In genomic region chr9:66240991-66241390, GRCm38 (mm10) we compare ENCODE assay signal across 8 mouse cellular contexts.
A peak's percentile ranks its signal among the peaks of the same experiment; 100 is the strongest.
DNase-seq lines count a peak whose midpoint lies in the region; ATAC-seq and TF ChIP-seq lines count a peak whose summit lies in the region.

No protein-coding gene starts in this region.

- H3K36me3 ChIP-seq in liver, embryonic 12.5 days, result no peaks in the 10 kb centered on the region
- no peaks in the 10 kb centered on the region for H3K36me3 ChIP-seq in neural tube, embryonic 11.5 days (ENCODE audit: control insufficient read depth, insufficient read depth, low read length)

- H3K4me2 ChIP-seq in liver, embryonic 12.5 days, result no peak overlapping the region
- no peak overlapping the region for H3K4me2 ChIP-seq in neural tube, embryonic 11.5 days (ENCODE audit: low read depth)

- H3K27ac ChIP-seq in liver, embryonic 12.5 days, result no peak overlapping the region
- H3K27ac ChIP-seq in cerebellum, adult 2 months (ENCODE audit: insufficient read depth, low read length), result no peak overlapping the region
- no peak overlapping the region for H3K27ac ChIP-seq in neural tube, embryonic 11.5 days (ENCODE audit: low read depth, low read length)

- TF ChIP-seq POLR2A in cerebellum, adult 2 months (IDR thresholded peaks at IDR 0.05; ENCODE audit: borderline replicate concordance, insufficient read depth, low read length), result no peak

- peak; percentile 55; the same call in 1 of the 2 replicates for TF ChIP-seq CTCF in cerebellum, adult 2 months (IDR thresholded peaks at IDR 0.05; ENCODE audit: borderline replicate concordance, insufficient read depth, low read depth, low read length)

- H3K4me1 ChIP-seq in liver, embryonic 12.5 days, result peaks cover 29% of the 10 kb centered on the region
- peaks cover 7% of the 10 kb centered on the region for H3K4me1 ChIP-seq in cerebellum, adult 2 months (ENCODE audit: control insufficient read depth, insufficient read depth, low read length)
- H3K4me1 ChIP-seq in neural tube, embryonic 11.5 days (ENCODE audit: control insufficient read depth, insufficient read depth, low read length), result no peaks in the 10 kb centered on the region

- no peak for DNase-seq in cerebellum, adult 9-11 months
- DNase-seq in liver, result peak; percentile 55
- peak; percentile 29 to 32 for DNase-seq in cerebellum, adult 2 months
- DNase-seq in hindlimb bud, embryonic 11.5 days (ENCODE audit: extremely low spot score, low read depth, low spot score), result peak; percentile 6
- DNase-seq in neural tube, embryonic 11.5 days (ENCODE audit: low spot score), result peak; percentile 37
- no peak for DNase-seq in right cerebral cortex, postnatal 14 days

- 46% methylated on average over 3 of the region's 3 CpGs for WGBS in liver, embryonic 12.5 days (ENCODE audit: insufficient replicate concordance)
- WGBS in cerebellum, adult 2 months, result 39% methylated on average over 3 of the region's 3 CpGs
- 62% methylated on average over 3 of the region's 3 CpGs for WGBS in neural tube, embryonic 11.5 days

- no peaks in the 10 kb centered on the region for H3K27me3 ChIP-seq in liver, embryonic 12.5 days (replicated peaks)
- no peaks in the 10 kb centered on the region for H3K27me3 ChIP-seq in cerebellum, adult 2 months (ENCODE audit: control insufficient read depth, insufficient read depth, low read length)
- H3K27me3 ChIP-seq in neural tube, embryonic 11.5 days (ENCODE audit: control insufficient read depth, insufficient read depth, low read length), result no peaks in the 10 kb centered on the region

- H3K4me3 ChIP-seq in liver, embryonic 12.5 days, result no peak overlapping the region
- no peak overlapping the region for H3K4me3 ChIP-seq in cerebellum, adult 2 months (replicated peaks; ENCODE audit: insufficient read depth, low read depth, low read length)
- no peak overlapping the region for H3K4me3 ChIP-seq in neural tube, embryonic 11.5 days (ENCODE audit: low read depth, low read length)

- H3K9me3 ChIP-seq in liver, embryonic 12.5 days (replicated peaks), result no peaks in the 10 kb centered on the region
- no peaks in the 10 kb centered on the region for H3K9me3 ChIP-seq in neural tube, embryonic 11.5 days (ENCODE audit: control insufficient read depth, low read length)

- ATAC-seq in cerebellum, adult (ENCODE audit: insufficient number of reproducible peaks, low FRiP score, low TSS enrichment), result 0 out of 2 replicates have a peak, but pooled peaks have one; percentile 40
- no peak for ATAC-seq in liver, embryonic 12.5 days
- ATAC-seq in neural tube, embryonic 11.5 days (ENCODE audit: insufficient read depth, low FRiP score, low TSS enrichment), result no peak

- H3K9ac ChIP-seq in liver, embryonic 12.5 days, result no peak overlapping the region
- H3K9ac ChIP-seq in neural tube, embryonic 11.5 days (ENCODE audit: low read length), result no peak overlapping the region

Comparison
In these comparisons a context has a peak if more than half of its experiments do, and no peak if none do; other contexts are left out.
1. DNase-seq: peak in liver (single experiment), cerebellum, adult 2 months (2 of 2), hindlimb bud, embryonic 11.5 days (single experiment) and neural tube, embryonic 11.5 days (single experiment); none in cerebellum, adult 9-11 months (single experiment) and right cerebral cortex, postnatal 14 days (single experiment).